Mouse (Mus musculus) right cerebral cortex, postnatal 4 days (tissue): ENCODE results near the gene Mboat7.
"Not testable (repeated sequence)": the region's sequence is repeated elsewhere in the genome, so short reads cannot be mapped to it uniquely, and the experiment has no call there.

ENCODE experiments used
- DNase-seq: peaks from one replicate; pipeline ENCODE4 v3.0.0-alpha.2; 2022

The Mboat7 gene

DNA sequence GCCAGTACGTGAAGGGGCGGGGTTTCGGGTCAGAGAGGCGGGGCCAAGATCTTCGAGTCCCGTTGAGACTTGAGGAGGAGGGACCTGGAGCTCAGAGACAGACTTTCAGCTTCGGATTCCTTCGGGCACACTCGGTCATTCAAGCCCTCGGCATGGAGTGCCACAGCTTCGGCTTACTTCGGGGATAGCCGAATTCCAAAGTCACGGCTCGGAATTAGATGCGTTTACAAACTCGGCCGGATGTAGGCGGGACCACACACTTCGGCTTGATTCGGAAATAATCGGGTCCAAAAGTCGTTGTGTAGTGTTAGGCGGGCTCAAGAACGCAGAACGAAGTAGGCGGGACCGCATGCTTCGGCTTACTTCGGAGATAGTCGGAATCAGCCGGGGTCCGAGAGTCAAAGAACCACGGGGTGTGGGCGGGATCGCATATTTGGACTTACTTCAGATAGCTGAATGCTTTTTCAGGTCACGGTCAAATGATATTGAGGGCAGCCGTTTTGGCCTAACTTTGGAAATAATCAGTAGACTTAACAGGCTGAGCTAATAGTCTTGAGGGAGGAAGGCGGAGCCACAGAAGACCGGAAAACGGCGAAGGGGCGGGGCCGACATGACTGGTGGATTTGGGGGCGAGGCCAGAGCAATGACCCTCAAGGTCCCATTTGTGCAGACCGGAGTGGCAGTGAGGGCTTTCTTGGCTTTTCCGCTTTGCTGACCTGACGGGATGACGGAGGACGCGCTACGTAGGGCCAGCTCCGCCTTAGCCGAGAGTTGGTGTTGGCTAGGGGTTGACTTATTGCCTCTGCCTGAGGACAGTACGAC is at the start of gene Mboat7:
TSS of gene Mboat7 (minus strand) at position 537 of the 822 bp plus-strand sequence.
- DNase-seq: peak; percentile 90

DNA sequence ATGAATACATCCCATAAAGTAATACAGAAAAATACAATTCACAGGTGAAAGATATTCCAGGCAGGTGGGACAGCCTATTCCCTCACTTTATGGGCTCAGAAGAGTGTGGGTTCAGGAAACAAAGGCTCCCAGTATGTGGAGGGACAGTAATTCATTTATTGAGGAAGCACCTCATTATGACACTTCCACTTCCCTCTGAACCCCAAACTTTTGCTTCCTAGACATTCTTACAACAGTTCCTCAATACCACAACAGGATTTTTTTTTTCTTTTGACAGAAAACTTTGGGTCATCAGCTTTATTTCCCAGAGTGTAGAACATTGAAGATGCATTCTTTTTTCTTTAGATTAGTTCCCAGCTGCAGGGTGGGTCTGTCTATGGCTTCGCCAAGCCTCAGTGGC is 39.4 kb upstream of the Mboat7 start:
- not testable (repeated sequence) for DNase-seq

DNA sequence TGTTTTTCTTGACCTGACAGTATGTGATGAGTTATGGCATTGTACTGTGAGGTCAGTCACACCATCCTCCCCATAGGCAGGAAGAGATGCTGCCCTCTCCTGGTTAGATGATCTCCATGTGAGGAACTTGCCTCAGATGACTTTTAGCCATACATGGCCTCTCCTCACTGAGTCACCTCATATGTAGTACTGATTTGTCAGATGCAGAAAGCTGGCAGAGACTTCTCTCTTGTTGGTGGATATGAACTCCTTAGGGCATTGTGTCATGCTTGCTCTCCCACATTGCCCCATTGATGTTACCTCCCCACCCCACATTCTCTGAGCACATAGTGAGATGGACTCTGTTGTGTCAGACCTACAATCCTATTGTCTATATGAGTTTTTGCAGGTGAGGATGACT is 32.1 kb upstream of the Mboat7 start:
- not testable (repeated sequence) for DNase-seq

- DNase-seq: not testable (repeated sequence)
Measured at GRCm38 (mm10) chr7:3720268-3720667, 26.9 kb upstream of the Mboat7 start, which contains the start of gene Pirb. Gene Pirb, minus strand, starts transcription at chr7:3720391.

GRCm38 (mm10) chr7:3715249-3715648 is 21.9 kb upstream of the Mboat7 start:
- DNase-seq: no peak

DNA sequence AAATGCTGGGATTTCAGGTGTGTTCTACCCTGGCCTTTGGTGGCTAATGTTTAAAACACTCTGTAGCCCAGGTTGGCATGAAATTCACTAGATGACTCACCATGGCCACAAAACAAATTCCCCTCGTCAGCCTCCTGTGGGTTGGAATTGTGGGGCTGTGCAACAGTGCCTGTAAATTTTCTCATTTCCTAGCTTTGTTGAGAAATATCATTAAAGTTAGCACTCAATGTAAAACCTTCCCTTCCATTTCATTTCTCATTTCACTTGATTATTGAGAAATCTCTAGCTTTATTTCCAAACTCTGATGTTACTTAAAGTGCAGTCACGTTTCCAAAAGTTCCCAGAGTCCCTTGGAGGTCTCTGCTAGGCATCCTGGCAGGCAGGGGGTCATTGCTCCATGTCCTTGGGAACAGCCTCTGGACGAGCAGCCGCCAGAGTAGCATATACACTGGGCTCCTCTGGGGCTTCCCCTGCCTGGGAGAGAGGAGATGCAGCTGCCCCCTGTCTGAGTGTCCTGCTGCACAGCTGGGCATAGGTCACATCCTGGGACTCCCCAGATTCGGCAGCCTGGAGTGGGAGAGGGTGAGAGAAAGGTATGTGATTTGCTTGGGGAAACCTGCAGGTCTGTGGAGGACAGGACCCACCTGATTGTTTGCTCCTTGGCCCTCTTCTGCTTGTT is 19.1 kb upstream of the Mboat7 start:
- no peak for DNase-seq

- no peak for DNase-seq
Measured at GRCm38 (mm10) chr7:3709000-3709399, 15.7 kb upstream of the Mboat7 start.

GRCm38 (mm10) chr7:3708447-3708980 is 15.2 kb upstream of the Mboat7 start:
- DNase-seq: not testable (repeated sequence)

DNA sequence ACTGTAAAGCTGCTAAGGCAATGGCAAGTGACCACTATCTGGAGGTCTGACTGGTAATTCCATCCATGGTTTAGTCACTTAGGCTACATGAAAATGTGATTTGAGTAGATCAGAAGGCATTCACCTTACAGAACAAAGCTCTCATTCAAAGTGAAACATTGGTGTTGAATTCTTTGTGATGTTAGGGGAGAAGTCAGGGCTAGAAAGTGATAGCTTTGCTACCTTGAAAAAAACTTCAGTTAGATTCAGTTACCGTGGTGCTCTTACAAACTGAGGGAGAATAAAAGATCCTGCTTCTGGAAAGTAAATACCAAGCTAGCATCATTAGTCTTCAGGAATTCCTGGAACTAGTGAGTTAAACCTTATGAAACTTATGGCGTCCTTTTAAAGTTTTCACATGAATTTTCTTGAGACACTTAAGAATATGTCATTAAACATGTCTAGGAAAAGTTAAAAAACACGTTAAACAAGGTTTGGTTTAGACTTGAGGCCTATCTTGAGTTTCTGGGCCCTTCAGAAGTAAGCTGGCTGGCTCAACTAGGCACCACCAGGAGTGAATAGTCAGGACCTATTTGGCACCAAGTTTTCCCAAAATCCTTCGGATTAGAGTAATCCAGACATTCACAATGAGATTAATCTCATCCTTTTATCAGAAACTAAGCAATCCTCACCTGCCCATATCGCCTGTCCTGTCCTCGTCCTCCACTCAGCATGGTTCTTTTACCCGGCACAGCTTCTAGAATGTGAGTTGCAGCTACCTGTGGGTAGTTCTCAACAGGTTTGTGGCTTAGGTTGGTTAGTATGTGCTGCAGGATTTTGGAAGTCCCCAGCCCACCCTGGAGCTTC is 14.5 kb upstream of the Mboat7 start:
- no peak for DNase-seq

- DNase-seq: no peak
Measured at GRCm38 (mm10) chr7:3707027-3707426, 13.7 kb upstream of the Mboat7 start.

DNA sequence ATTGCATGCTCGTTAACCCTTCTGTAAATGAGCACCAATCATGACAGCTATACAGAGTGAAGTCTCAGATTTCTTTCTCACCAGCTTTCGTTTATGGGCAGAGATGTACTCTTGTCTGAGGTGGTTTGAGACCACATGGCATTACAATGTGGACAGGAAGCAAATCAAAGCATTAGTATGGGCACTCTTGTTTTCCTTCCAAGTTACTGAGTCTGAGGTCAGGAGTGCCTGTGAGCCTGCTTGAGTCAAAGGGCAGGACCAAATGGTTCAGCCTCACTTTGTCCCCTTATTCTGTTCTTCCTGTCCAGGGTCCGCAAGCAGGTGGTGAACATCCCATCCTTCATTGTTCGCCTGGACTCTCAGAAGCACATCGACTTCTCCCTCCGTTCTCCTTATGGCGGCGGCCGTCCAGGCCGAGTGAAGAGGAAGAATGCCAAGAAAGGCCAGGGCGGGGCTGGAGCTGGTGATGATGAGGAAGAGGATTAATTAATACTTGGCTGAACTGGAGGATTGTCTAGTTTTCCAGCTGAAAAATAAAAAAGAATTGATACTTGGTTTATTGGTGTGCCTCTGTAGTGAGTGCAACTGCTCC is 13.1 kb upstream of the Mboat7 start:
- no peak for DNase-seq

GRCm38 (mm10) chr7:3705911-3706310 is 12.6 kb upstream of the Mboat7 start:
- no peak for DNase-seq

- not testable (repeated sequence) for DNase-seq
Measured at GRCm38 (mm10) chr7:3705461-3705860, 12.1 kb upstream of the Mboat7 start.

- no peak for DNase-seq
Measured at GRCm38 (mm10) chr7:3704475-3704874, 11.2 kb upstream of the Mboat7 start.

DNA sequence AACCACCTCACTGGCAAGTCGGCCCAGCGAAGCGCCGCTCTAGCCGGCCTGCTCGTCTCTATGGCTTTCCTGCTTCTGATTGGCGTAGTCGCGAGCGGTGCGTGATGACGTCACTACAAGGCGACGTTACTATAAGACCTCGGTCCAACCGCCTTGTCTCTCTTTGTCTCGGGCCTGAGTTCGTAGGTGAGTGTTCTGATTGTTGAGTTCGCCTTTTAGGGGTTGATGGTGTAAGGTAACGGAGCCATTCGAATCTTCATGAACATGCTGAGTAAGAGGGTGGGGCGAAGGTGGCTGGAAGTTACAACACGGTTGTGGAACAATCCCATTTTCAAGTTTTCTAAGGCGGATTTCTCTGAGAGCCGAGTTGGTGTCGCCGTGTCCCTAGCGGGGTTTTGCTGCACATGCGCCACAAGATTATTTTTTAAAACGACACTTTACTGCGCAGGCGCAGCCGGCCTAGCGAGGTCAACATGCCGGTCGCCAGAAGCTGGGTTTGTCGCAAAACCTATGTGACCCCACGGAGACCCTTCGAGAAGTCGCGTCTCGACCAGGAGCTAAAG is 10.6 kb upstream of the Mboat7 start, which contains the start of gene Rps9:
TSS of gene Rps9 (plus strand) at position 115 of the 563 bp plus-strand sequence.
- peak; percentile 95 for DNase-seq

DNA sequence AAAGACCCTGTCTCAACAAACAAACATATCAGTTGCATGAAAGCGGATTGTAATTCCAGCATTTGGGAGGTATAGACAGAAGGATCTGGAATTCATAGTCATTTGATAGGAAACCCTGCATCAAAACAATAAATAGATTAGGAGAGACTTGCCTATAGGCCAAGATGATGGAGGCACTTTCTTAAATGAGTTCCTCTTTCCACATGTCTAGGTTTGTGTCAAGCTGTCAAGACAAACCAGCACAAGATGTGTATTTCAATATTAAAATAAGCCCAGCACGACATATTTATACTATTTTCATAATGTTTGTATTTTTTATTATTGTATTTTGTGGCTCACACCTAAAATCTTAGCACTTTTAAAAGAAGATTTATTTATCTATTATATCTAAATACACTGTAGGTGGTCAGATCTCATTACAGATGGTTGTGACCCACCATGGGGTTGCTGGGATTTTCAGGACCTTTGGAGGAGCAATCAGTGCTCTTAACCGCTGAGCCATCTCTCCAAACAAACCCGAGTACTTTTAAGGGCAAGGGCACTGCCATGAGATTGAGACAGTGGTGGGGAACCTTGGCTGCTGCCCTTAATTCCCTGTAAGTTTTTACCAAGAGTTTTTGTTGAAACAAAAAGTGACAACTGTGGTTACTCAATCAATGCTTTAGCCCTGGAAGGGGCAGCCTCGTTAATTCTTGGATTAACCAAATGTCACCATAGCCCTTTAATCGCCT is 10.0 kb upstream of the Mboat7 start:
- no peak for DNase-seq

DNA sequence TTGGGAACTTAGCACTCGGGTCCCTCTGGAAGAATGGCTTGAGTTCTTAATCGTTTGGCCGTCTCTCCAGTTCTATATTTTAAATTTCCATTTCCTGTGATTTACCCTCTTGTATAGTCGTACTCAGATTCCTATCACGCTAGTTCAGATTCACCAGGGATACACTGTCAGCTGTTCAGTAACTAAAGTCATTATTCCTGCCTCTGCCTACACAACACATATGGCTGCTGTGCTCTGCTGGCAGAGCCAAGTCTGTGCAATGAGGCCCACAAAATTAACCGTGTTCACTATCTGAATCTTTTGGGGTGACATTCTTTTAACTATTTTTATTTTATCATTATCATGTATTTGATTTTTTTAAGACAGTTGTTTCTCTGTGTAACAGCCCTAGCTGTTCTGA is 5.1 kb upstream of the Mboat7 start:
- DNase-seq: no peak

DNA sequence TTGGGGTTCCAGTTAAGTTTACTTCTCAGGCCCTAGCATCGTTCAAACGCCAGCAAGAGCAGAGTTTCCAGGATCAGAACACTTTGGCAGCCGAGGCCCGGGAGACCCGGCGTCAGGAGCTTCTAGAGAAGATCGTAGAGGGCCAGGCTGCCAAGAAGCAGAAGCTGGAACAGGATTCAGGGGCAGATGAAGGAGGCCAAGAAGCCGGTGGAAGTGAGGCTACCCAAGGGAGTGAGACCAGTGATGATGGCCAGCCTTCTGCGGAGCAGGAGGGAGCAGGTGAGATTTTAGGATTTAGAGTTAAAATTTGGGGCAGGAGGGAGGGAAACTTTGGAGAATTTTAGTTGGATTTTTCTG is 1.6 kb upstream of the Mboat7 start:
- not testable (repeated sequence) for DNase-seq

DNA sequence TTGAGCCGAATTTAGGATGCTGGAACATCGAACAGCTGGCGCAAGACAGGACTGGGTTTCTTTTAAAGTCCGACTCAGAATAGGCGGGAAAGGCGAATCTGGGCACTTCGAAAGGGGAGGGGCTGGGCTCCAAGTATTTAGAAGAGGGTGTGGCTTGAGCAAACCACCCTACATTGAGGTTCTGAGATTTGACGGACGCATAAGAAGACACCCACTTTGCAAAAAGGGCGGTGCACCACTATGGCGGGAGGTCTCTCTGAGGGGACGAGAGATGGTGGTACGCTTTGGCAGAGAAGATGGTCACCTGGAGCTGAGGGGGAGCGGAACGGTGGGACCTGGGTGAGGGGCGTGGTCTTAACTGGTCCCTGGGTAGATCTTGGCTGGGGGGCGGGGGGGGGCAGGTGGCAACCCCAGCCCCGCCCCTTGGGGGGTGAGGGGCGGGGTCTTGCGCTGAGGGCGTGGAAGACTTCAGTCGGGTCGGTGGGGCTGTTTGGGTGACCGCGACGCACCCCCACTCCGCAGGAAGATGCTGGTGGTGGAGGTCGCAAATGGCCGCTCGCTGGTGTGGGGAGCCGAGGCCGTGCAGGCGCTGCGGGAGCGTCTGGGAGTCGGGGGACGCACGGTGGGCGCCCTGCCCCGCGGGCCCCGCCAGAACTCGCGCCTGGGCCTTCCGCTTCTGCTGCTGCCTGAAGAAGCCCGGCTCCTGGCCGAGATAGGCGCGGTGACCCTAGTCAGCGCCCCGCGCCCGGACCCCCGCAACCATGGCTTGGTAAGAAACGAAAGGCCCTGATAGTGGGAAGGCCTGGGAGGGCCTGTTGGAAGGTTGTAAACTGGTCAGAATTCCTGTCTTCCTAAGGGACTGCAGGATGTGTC is 989 bp upstream of the Mboat7 start:
- peak; percentile 53 for DNase-seq

DNA sequence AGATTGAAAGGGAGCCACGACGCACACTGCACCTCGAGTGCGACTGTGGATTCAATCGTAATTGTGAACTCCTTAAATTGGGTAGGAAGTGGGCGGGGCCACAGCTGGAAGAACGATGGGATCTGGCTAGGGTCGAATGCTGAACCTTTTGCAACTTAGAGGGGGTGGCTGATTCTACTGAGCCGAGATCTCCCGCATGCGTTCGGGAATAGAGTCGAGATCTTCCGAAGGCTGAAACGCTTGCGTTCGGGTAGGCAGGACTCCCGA is 419 bp upstream of the Mboat7 start:
- no peak for DNase-seq
